Mouse (Mus musculus) cerebellum, adult 2 months (tissue): ENCODE data around the gene Zfp84.

Source experiments
- CTCF ChIP-seq: fragments of 200-500 bp; IDR thresholded peaks from 2 replicates; pipeline ENCODE4 v1.5.1; 2011; ENCODE audit warnings: low read depth, mild to moderate bottlenecking, control low read depth, low read length, moderate library complexity, borderline replicate concordance; ENCODE audit not compliant: insufficient read depth
- POLR2A ChIP-seq: fragments of 200-500 bp; IDR thresholded peaks from 2 replicates; pipeline ENCODE4 v1.6.1; 2011; ENCODE audit warnings: low read length, control low read depth, borderline replicate concordance; ENCODE audit not compliant: insufficient read depth

- TF ChIP-seq CTCF (no peak), POLR2A (0 out of 2 replicates have a peak, but pooled peaks have one; percentile 55)
These were observed at the start of gene Zfp84 for GRCm38 (mm10) chr7:29768090-29768900.
